Mouse (Mus musculus) CH12.LX (cell line): ENCODE data around the gene Mlec.

ENCODE experiments used
- MAZ ChIP-seq: IDR thresholded peaks from 2 replicates; pipeline ENCODE4 v1.6.1; 2012; ENCODE audit warnings: low read depth, mild to moderate bottlenecking, inconsistent platforms, low read length, improper control_type of control experiment, moderate library complexity
- USF1 ChIP-seq: IDR thresholded peaks from 2 replicates; pipeline ENCODE4 v1.6.1; 2014; ENCODE audit warnings: low read depth, mild to moderate bottlenecking, inconsistent platforms, low read length, improper control_type of control experiment

DNA sequence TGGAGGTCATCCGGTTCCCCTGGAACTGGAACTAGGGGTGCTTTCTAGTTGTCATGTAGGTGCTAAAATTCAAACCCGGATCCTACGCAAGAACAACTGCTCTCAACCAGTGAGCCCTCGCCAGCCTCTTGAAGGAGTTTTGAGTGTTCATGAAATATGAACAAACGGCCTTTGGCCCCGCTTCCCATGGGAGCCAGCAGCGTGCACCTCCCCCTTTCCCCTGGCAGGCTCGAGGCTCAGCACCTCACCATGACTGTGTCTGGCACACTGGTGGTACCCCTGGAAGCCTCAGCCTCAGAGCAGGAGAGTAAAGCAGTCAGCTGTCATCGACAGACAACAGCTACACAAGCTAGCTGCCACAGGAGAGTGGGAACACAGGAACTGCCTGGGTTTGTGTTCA, 58.0 kb downstream of the Mlec start:
- TF ChIP-seq USF1: no peak
- no peak for TF ChIP-seq MAZ
